ENCODE assay signal across 27 mouse cellular contexts in genomic region chr10:71443086-71443485, GRCm38 (mm10).
"Had no signal": no experiment of that assay in that cellular context is flagged by ENCODE, and none has a peak within 500 bp of the region (broad histone marks: within the 10 kb centered on the region; RNA-seq: fewer than 3 reads in every experiment).

No protein-coding gene starts in this region.

- H3K9ac ChIP-seq: heart, embryonic 13.5 days; heart, embryonic 15.5 days; hindbrain, embryonic 13.5 days; hindbrain, embryonic 15.5 days; kidney, embryonic 15.5 days; limb, embryonic 12.5 days; liver, embryonic 13.5 days; liver, embryonic 15.5 days; liver, postnatal 0 days had no signal

- DNase-seq: gastrocnemius, postnatal 14 days; gastrocnemius, postnatal 36 days; heart, adult 18-20 months; heart, postnatal 14 days; heart, postnatal 36 days; kidney, adult 11 months; kidney, adult 2 months; kidney, adult 9 months; kidney, postnatal 14 days; kidney, postnatal 36 days; layer of hippocampus, adult 9-11 months; layer of hippocampus, postnatal 36 days; liver; liver, embryonic 13.5 days; liver, postnatal 0 days had no signal

- H3K27me3 ChIP-seq: heart, embryonic 13.5 days; heart, embryonic 15.5 days; hindbrain, embryonic 13.5 days; hindbrain, embryonic 15.5 days; kidney, embryonic 15.5 days; limb, embryonic 12.5 days; liver, embryonic 13.5 days; liver, embryonic 15.5 days had no signal

- H3K4me1 ChIP-seq: heart, embryonic 13.5 days; heart, embryonic 15.5 days; hindbrain, embryonic 13.5 days; hindbrain, embryonic 15.5 days; kidney, embryonic 15.5 days; limb, embryonic 10.5 days; limb, embryonic 12.5 days; liver, embryonic 13.5 days; liver, embryonic 15.5 days had no signal

- H3K4me3 ChIP-seq: heart, embryonic 13.5 days; heart, embryonic 15.5 days; hindbrain, embryonic 13.5 days; hindbrain, embryonic 15.5 days; kidney, embryonic 15.5 days; limb, embryonic 10.5 days; limb, embryonic 12.5 days; liver, embryonic 13.5 days; liver, embryonic 15.5 days had no signal

- H3K9me3 ChIP-seq: heart, embryonic 13.5 days; hindbrain, embryonic 15.5 days; kidney, embryonic 15.5 days; limb, embryonic 10.5 days; limb, embryonic 12.5 days; liver, embryonic 15.5 days had no signal

- H3K27ac ChIP-seq: heart, embryonic 13.5 days; heart, embryonic 15.5 days; hindbrain, embryonic 13.5 days; hindbrain, embryonic 15.5 days; hindbrain, postnatal 0 days; kidney, embryonic 15.5 days; kidney, postnatal 0 days; limb, embryonic 10.5 days; limb, embryonic 12.5 days; liver, embryonic 13.5 days; liver, embryonic 15.5 days had no signal

- H3K4me2 ChIP-seq: heart, embryonic 11.5 days; heart, embryonic 13.5 days; heart, embryonic 15.5 days; hindbrain, embryonic 13.5 days; hindbrain, embryonic 15.5 days; kidney, embryonic 15.5 days; limb, embryonic 12.5 days; liver, embryonic 11.5 days; liver, embryonic 13.5 days; liver, embryonic 15.5 days had no signal

- H3K36me3 ChIP-seq: heart, embryonic 13.5 days; heart, embryonic 15.5 days; hindbrain, embryonic 13.5 days; hindbrain, embryonic 15.5 days; kidney, embryonic 15.5 days; limb, embryonic 10.5 days; limb, embryonic 12.5 days; liver, embryonic 13.5 days; liver, embryonic 15.5 days had no signal
